Mouse (Mus musculus) cortical plate, adult 2 months (tissue): ENCODE data around the gene Zswim8.

ENCODE experiments used
- CTCF ChIP-seq: fragments of 200-500 bp; IDR thresholded peaks from 2 replicates; pipeline ENCODE4 v1.5.1; 2011; ENCODE audit warnings: mild to moderate bottlenecking, control low read depth, low read length; ENCODE audit not compliant: insufficient read depth; ENCODE audit errors: extremely low read depth
- POLR2A ChIP-seq: fragments of 200-500 bp; IDR thresholded peaks from 2 replicates; pipeline ENCODE4 v1.6.1; 2011; ENCODE audit warnings: mild to moderate bottlenecking, low read length, control low read depth; ENCODE audit not compliant: insufficient read depth; ENCODE audit errors: extremely low read depth

DNA sequence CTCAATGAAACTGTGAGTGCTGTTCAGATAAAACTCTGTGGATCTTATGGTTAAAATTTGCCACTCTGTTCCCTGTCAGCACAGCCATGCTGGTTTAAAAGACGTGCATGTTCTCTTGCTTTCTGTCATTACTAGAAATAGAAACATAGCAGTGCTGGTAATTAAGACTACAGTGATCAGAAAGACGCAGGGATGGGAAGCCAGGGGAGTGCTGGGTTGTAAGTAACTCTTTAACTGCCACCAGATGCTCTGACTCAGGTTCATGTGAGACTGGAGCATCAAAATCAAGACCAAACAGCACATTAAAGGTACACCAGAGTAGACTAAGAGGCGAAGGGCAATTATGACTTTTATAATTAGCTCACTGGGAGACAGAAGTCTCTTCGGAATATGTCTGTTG is 41.0 kb downstream of the Zswim8 start:
- TF ChIP-seq POLR2A: no peak
- TF ChIP-seq CTCF: no peak
